Mouse (Mus musculus) limb, embryonic 12.5 days (tissue): ENCODE measurements around the gene Cask. TPM values are rescaled to one million over a fixed set of nuclear protein-coding genes. Genes with fewer than 3 reads are reported as not detected.

Experiments
- ATAC-seq: fragments of 200-750 bp; cut with Nextera tagmentation; 2 replicates; pipeline ENCODE4 v1.8.0; 2017; ENCODE audit warnings: low read depth, moderate TSS enrichment; ENCODE audit not compliant: insufficient number of reproducible peaks, insufficient read depth, low FRiP score, low TSS enrichment
- H3K27ac ChIP-seq: fragments of 300-500 bp; sonication (generic); 2 replicates; pipeline ENCODE4 v1.5.1; 2016; ENCODE audit warnings: mild to moderate bottlenecking, moderate library complexity
- H3K27me3 ChIP-seq: fragments of 300-500 bp; sonication (generic); 2 replicates; pipeline ENCODE4 v1.6.1; 2016; ENCODE audit warnings: mild to moderate bottlenecking, moderate library complexity
- H3K36me3 ChIP-seq: fragments of 300-500 bp; sonication (generic); 2 replicates; pipeline ENCODE4 v1.6.1; 2016; ENCODE audit warnings: mild to moderate bottlenecking, moderate library complexity
- H3K4me1 ChIP-seq: fragments of 300-500 bp; sonication (generic); replicated peaks from 2 replicates; pipeline ENCODE4 v1.6.1; 2016
- H3K4me2 ChIP-seq: fragments of 300-500 bp; sonication (generic); 2 replicates; pipeline ENCODE4 v1.6.1; 2016; ENCODE audit warnings: mild to moderate bottlenecking, moderate library complexity
- H3K4me3 ChIP-seq: fragments of 300-500 bp; sonication (generic); replicated peaks from 2 replicates; pipeline ENCODE4 v1.5.1; 2016; ENCODE audit warnings: mild to moderate bottlenecking
- H3K9ac ChIP-seq: fragments of 300-500 bp; sonication (generic); replicated peaks from 2 replicates; pipeline ENCODE4 v1.6.1; 2016; ENCODE audit warnings: mild to moderate bottlenecking, moderate library complexity
- H3K9me3 ChIP-seq: fragments of 300-500 bp; sonication (generic); 2 replicates; pipeline ENCODE4 v1.6.1; 2016; ENCODE audit warnings: mild to moderate bottlenecking, moderate library complexity
- WGBS: fragments of 180-500 bp; shearing (Covaris S2); methylation state at CpG from one replicate; pipeline ENCODE4 v1.1.7; 2016; 5-methylcytosine and 5-hydroxymethylcytosine counted together
- polyA plus RNA-seq: library from polyadenylated mRNA; unstranded; fragments of >200 nt; fragmentation: Nextera tagmentation; extraction: Ambion mirVana; gene quantifications from 2 replicates; pipeline ENCODE4 v1.2.1, GENCODE M21; 2016

The Cask gene
- polyA plus RNA-seq, 1 experiment from 2014 or later: 14.1 TPM

DNA sequence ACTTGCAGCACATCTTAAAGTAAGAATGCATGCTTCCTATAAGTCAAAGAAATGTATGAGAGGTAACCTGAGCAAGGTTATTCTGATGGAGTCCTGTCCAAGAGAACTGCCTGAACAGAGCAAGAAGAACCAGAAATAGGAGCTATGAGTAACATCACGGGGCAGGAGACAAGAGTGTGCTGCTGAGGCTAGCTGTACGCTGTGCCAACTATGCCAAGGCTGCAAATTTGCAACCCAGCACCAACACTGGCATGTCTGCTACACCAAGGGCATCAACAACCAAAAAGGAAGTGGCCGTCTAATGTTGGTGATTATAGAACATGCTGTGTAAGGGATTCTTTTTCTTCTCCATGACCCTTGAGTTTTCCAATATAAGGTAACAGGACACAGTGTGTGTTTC lies 276.3 kb downstream of the Cask start:
- Histone ChIP-seq H3K4me1 (no peaks in the 10 kb centered on the region), H3K4me3 (no peak overlapping the region), H3K27me3 (no peaks in the 10 kb centered on the region), H3K27ac (no peak overlapping the region), H3K9me3 (no peaks in the 10 kb centered on the region), H3K4me2 (no peak overlapping the region), H3K9ac (no peak overlapping the region), H3K36me3 (peaks cover 5% of the 10 kb centered on the region; the same call in 1 of the 2 replicates)
- WGBS: 86% methylated on average over 3 of the region's 3 CpGs
- no peak for ATAC-seq

DNA sequence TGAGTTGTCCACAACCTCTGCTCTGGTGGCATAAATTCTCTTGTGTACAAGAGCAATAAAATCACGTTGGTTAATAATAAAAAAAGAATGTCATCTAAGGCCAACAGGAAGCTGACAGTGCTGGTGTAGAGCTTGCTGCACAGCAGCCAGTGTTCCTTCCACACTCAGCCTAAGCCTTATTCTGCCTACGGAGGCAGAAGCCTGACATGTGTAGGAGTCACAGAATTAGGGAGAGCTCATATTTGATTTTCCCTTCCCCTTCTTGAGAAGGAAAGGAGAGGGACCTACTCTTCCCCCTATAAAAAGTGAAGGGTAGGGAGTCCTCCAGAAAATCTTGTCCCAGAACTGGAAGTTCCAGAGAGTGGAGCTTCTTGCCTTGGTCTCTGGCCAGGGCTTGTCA lies 276.9 kb downstream of the Cask start:
- Histone ChIP-seq H3K4me2 (no peak overlapping the region), H3K9ac (no peak overlapping the region), H3K4me1 (no peaks in the 10 kb centered on the region), H3K9me3 (no peaks in the 10 kb centered on the region), H3K27me3 (no peaks in the 10 kb centered on the region), H3K4me3 (no peak overlapping the region), H3K27ac (no peak overlapping the region), H3K36me3 (peaks cover 5% of the 10 kb centered on the region; the same call in 1 of the 2 replicates)
- ATAC-seq: no peak
- WGBS: 71% methylated on average over 2 of the region's 2 CpGs

DNA sequence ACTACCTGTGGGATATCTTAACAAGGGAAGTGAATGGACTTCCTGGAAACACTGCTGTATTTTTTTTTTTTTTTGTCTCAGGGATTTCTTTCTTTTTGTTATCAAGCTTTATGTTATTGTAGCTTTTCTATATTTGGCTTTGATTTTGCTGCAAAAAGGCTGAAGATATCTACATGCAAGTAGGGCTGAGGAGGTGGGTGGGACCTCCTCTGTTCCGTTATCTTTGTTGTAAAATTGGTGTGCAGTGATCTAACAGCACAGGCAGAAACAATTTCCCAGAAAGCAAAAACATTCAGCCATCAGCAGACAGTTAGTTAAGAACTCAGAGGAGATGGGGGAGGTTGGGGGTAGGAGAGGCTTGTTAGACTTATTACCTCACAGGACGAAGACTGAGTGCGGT lies 296.7 kb downstream of the Cask start:
- H3K9me3 ChIP-seq: no peaks in the 10 kb centered on the region
- no peak overlapping the region for H3K27ac ChIP-seq
- no peak for ATAC-seq
- H3K36me3 ChIP-seq: peaks cover 10% of the 10 kb centered on the region; the same call in 1 of the 2 replicates
- H3K4me3 ChIP-seq: no peak overlapping the region
- H3K27me3 ChIP-seq: 0 out of 2 replicates have a peak, but pooled peaks cover 3% of the 10 kb centered on the region
- H3K4me2 ChIP-seq: no peak overlapping the region
- H3K4me1 ChIP-seq: no peaks in the 10 kb centered on the region
- 84% methylated on average over 3 of the region's 3 CpGs for WGBS
- no peak overlapping the region for H3K9ac ChIP-seq

DNA sequence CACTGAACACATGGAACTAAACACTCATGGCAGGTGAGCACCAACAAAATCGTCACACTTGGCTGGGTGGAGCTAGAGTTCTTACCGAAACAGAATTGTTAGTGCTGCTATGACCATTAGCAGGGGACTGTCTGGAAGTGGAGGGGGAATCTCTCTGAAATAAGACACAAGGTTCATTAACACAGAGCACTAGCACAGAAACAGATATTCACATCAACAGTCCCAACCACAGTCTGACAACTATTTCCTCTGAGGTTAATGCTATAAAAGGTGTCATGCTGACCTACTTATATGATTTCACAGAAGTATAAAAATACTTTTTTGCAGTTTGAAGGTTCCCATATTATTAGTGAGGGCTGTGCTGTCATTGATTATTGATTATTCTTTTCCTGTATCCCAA lies 298.9 kb downstream of the Cask start:
- no peak for ATAC-seq
- no peaks in the 10 kb centered on the region for H3K4me1 ChIP-seq
- H3K27me3 ChIP-seq: peaks cover 6% of the 10 kb centered on the region; the same call in 1 of the 2 replicates

DNA sequence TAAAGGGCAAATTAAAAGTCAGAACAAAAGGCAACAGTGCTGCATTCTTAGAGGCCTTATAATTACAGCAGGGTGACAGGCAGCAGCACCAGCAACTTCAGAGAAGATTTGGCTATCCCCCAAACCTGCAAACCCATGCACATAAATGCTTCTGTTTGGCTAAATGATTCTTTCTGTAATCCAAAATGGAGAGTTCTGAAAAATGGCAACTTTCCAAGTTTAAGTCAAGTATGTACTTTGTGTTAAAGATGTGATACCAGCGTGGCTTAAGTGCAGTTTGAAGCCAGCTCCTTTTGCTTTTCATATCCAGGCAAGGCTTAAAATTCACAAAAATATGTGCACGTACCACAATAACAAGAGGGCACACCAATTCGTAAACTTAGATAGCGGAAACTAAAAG lies 299.6 kb downstream of the Cask start:
- no peak overlapping the region for H3K9ac ChIP-seq
- H3K36me3 ChIP-seq: peaks cover 10% of the 10 kb centered on the region; the same call in 1 of the 2 replicates
- no peak for ATAC-seq
- H3K4me2 ChIP-seq: no peak overlapping the region
- H3K4me3 ChIP-seq: no peak overlapping the region
- 86% methylated on average over 4 of the region's 4 CpGs for WGBS
- H3K4me1 ChIP-seq: no peaks in the 10 kb centered on the region
- no peak overlapping the region for H3K27ac ChIP-seq
- no peaks in the 10 kb centered on the region for H3K9me3 ChIP-seq
- H3K27me3 ChIP-seq: peaks cover 6% of the 10 kb centered on the region; the same call in 1 of the 2 replicates

More for the DNA sequence above, 298.9 kb downstream of the Cask start:
- Histone ChIP-seq H3K9me3 (no peaks in the 10 kb centered on the region), H3K4me2 (no peak overlapping the region), H3K4me3 (no peak overlapping the region), H3K27ac (no peak overlapping the region), H3K36me3 (peaks cover 10% of the 10 kb centered on the region; the same call in 1 of the 2 replicates), H3K9ac (no peak overlapping the region)
- 69% methylated on average over 2 of the region's 2 CpGs for WGBS

DNA sequence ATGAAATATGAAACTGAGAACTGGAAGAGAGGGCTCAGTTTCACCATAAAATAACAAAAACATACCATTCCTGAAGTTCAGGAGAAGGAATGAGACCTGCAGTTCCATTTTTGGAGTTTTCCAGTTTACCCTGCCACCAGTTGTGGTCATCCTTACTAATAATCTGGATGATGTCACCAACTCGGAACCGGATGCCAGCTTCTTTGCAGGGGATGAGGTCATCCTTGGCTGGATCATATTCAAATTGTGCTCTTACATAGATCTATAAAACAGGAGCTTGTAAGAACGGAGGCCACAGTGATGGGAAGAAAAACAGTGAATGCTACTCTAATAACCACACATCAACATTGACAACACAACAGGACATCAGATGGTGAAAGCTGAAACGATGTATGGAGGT lies 302.1 kb downstream of the Cask start:
- H3K4me3 ChIP-seq: no peak overlapping the region
- no peak overlapping the region for H3K9ac ChIP-seq
- no peaks in the 10 kb centered on the region for H3K4me1 ChIP-seq
- H3K4me2 ChIP-seq: no peak overlapping the region
- peaks cover 6% of the 10 kb centered on the region; the same call in 1 of the 2 replicates for H3K27me3 ChIP-seq
- WGBS: 83% methylated on average over 4 of the region's 4 CpGs
- peaks cover 2% of the 10 kb centered on the region; the same call in 1 of the 2 replicates for H3K36me3 ChIP-seq
- ATAC-seq: no peak
- H3K9me3 ChIP-seq: no peaks in the 10 kb centered on the region
- H3K27ac ChIP-seq: no peak overlapping the region

DNA sequence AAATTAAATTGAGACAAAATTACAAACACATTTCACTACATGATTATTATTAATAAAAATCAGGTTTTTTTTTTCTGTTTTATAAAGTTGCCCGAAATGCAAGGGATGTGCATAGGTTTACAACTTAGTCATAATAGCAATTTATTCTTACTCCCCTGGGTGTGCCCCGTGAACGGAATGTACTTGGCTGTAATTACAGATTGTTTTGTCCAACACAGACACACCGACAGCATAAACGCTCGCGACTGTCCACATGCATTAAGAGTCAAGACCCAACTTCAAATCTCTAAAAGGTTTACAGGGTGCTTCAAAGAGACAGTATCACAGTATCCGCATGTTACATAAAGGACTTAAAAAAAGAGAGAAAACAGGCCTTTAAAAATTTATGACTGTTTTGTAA lies 329.9 kb downstream of the Cask start:
- H3K9me3 ChIP-seq: no peaks in the 10 kb centered on the region
- no peak overlapping the region for H3K27ac ChIP-seq
- H3K4me1 ChIP-seq: no peaks in the 10 kb centered on the region
- 85% methylated on average over 8 of the region's 8 CpGs for WGBS
- H3K4me2 ChIP-seq: no peak overlapping the region
- H3K4me3 ChIP-seq: no peak overlapping the region
- H3K27me3 ChIP-seq: peaks cover 25% of the 10 kb centered on the region
- peaks cover 3% of the 10 kb centered on the region; the same call in 1 of the 2 replicates for H3K36me3 ChIP-seq
- no peak overlapping the region for H3K9ac ChIP-seq
- ATAC-seq: no peak

DNA sequence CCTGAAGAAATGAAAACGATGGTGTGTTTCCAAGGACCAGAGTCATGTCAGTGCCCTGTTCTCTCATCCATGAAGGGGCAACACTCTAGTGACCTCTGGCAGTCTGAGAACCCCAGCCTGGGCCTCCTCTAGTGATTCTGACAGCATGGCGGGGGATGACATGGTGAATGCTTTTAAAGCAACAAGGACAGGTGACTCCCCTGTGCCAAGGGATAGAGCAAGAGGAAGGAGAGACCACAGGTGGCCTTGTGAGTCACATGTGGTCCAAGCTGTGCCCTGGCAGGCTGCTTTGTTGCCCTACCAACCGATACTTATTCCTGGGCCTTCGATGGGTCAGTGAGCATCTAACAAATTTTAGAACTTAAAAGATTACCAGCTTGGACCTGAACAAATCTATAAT lies 330.6 kb downstream of the Cask start:
- peaks cover 29% of the 10 kb centered on the region for H3K27me3 ChIP-seq

DNA sequence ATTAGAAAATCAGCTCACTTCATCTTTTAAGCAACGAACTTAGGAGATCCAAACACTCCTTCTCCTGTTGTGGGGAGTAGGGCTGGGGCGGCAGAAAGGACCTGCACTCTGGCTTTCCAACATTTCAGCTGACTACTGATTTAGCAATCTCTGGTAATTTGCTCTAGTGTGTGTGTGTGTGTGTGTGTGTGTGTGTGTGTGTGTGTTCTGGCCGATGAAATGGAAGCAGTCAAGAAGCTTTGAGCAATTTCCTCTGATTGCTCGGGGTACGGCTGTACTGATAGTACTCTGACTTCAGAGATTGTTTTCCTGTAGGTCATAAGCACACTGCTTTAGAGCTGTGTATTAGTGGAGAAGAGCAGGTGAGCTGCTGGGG lies 331.8 kb downstream of the Cask start:
- no peak overlapping the region for H3K9ac ChIP-seq
- WGBS: 70% methylated on average over 5 of the region's 5 CpGs
- no peak for ATAC-seq

More for the DNA sequence above, 330.6 kb downstream of the Cask start:
- Histone ChIP-seq H3K4me1 (no peaks in the 10 kb centered on the region), H3K36me3 (no peaks in the 10 kb centered on the region; the same call in 1 of the 2 replicates), H3K27ac (no peak overlapping the region), H3K9me3 (no peaks in the 10 kb centered on the region), H3K4me2 (no peak overlapping the region), H3K9ac (no peak overlapping the region), H3K4me3 (no peak overlapping the region)
- WGBS: 89% methylated on average over 4 of the region's 4 CpGs
- no peak for ATAC-seq

DNA sequence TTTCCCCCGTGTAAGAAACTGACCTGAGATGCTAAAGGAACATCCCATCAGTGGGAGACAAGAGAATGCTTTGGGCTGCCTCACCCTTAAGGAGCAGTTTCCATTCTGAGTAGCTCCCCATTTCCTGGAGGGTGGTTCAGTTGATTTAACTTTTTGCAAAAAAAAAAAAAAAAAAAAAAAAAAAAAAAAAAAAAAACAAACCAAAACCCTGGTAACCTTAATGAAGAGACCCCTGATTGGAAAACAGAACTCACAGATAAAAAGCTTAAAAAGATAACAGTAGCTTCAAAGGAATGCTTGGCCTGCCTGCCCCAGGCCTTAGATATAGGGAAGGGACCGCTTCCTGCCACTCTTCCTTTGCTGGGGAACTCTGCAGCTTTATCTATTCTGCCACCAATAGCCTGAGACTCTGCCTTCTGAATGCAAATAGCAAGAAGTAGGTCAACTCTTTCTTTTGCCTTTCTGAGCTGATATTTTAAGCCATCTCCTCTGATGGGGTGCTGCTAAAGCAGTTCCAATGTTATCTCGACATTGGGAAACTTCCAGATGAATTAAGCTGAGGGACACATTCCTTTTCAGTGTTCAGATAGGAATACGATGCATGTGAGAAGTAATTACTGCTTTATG lies 332.3 kb downstream of the Cask start:
- 87% methylated on average over 4 of the region's 4 CpGs for WGBS
- peaks cover 26% of the 10 kb centered on the region for H3K27me3 ChIP-seq
- no peak overlapping the region for H3K27ac ChIP-seq
- H3K4me3 ChIP-seq: no peak overlapping the region
- H3K9me3 ChIP-seq: no peaks in the 10 kb centered on the region
- no peak overlapping the region for H3K9ac ChIP-seq
- ATAC-seq: no peak
- no peaks in the 10 kb centered on the region for H3K36me3 ChIP-seq
- H3K4me1 ChIP-seq: no peaks in the 10 kb centered on the region
- H3K4me2 ChIP-seq: no peak overlapping the region

More for the DNA sequence above, 331.8 kb downstream of the Cask start:
- H3K9me3 ChIP-seq: no peaks in the 10 kb centered on the region
- H3K36me3 ChIP-seq: no peaks in the 10 kb centered on the region
- no peak overlapping the region for H3K4me3 ChIP-seq
- H3K27ac ChIP-seq: no peak overlapping the region
- H3K4me2 ChIP-seq: no peak overlapping the region
- no peaks in the 10 kb centered on the region for H3K4me1 ChIP-seq
- peaks cover 26% of the 10 kb centered on the region for H3K27me3 ChIP-seq

DNA sequence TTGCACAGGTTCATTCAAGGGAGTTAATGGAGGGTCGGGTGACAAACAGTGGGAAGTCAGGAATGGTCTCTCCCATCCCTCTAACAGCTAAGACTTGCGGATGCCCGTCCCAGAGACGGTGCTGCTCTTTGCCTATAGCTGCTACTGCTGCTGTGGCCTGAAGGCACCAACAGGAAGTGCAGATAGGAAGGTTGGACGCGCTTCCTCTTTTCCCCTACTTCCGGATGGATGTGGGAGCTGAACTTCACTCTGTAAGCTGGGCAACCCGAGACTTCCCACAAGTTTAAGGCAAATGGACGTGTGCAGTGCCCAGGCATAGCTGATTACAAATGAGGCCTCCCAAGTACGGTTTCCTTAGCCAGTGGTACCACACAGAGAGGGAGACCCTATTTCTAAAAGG lies 333.1 kb downstream of the Cask start:
- Histone ChIP-seq H3K4me1 (no peaks in the 10 kb centered on the region), H3K9ac (no peak overlapping the region), H3K36me3 (no peaks in the 10 kb centered on the region), H3K27me3 (peaks cover 26% of the 10 kb centered on the region), H3K9me3 (no peaks in the 10 kb centered on the region), H3K27ac (no peak overlapping the region), H3K4me2 (no peak overlapping the region), H3K4me3 (no peak overlapping the region)
- ATAC-seq: no peak
- 81% methylated on average over 10 of the region's 10 CpGs for WGBS

DNA sequence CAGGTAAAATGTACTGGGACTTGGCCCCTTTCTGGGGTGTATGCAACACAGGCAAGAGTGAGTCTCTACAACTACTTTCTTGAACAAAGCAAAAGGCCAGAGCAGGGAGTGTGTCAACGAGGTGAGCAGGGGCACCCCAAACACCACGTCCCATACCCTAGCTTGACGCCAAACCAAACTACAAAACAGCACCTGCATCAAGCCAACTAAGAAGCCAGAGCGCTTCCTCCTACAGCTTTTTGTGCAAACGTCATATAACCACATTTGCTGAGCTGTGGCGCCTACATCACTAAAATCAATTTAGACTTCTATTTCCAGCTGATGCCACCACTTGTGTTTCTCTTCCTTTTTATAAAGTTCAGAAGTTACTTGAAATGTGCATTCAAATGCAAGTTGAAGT lies 334.7 kb downstream of the Cask start:
- Histone ChIP-seq H3K27ac (no peak overlapping the region), H3K36me3 (no peaks in the 10 kb centered on the region), H3K4me2 (no peak overlapping the region), H3K4me3 (no peak overlapping the region), H3K4me1 (no peaks in the 10 kb centered on the region), H3K27me3 (peaks cover 26% of the 10 kb centered on the region), H3K9ac (no peak overlapping the region), H3K9me3 (no peaks in the 10 kb centered on the region)
- 94% methylated on average over 6 of the region's 6 CpGs for WGBS
- no peak for ATAC-seq
